10 mouse cellular contexts compared by ENCODE assay signal in the genomic region with DNA sequence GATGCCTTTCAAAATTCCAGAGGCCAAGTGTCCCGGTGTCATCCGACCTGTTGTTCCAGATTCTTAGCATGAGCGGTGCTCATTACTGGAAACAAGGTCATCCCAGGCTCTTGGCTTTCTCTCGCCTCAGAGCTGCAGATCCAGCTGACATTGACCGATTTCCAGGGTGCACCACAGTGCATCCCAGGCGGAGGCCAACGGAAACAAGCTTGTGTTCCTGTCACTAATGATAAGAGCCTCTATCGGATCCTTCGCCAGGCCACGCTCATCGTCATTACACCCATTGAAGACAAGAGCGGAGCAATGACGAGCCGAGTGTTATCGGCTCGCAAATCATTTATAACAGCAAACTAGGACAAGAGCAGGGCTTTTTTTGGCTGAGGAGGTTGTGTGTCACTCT.
DNase-seq lines count a peak whose midpoint lies in the region; ATAC-seq and TF ChIP-seq lines count a peak whose summit lies in the region.
"Had no signal": no experiment of that assay in that cellular context is flagged by ENCODE, and none has a peak within 500 bp of the region (broad histone marks: within the 10 kb centered on the region; RNA-seq: fewer than 3 reads in every experiment).

No protein-coding gene starts in this region.

- no peak for ATAC-seq in hindbrain, embryonic 12.5 days (ENCODE audit: low FRiP score)
- ATAC-seq: forebrain, postnatal 0 days had no signal

- H3K4me3 ChIP-seq in liver, adult 2 months (ENCODE audit: insufficient read depth, low read depth, low read length), result no peak overlapping the region
- H3K4me3 ChIP-seq in hindbrain, embryonic 12.5 days, result no peak overlapping the region

- no peak for TF ChIP-seq POLR2A in liver, adult 2 months (IDR thresholded peaks at IDR 0.05; ENCODE audit: extremely low read depth, insufficient read depth, low read length)

- peaks cover 12% of the 10 kb centered on the region for H3K4me1 ChIP-seq in liver, adult 2 months (ENCODE audit: control insufficient read depth, insufficient read depth, low read length)
- H3K4me1 ChIP-seq in hindbrain, embryonic 12.5 days, result peaks cover 3% of the 10 kb centered on the region; the same call in 1 of the 2 replicates

- H3K9me3 ChIP-seq in hindbrain, embryonic 12.5 days (replicated peaks), result no peaks in the 10 kb centered on the region

- H3K27me3 ChIP-seq in liver, adult 2 months (ENCODE audit: control insufficient read depth, insufficient read depth, low read length), result no peaks in the 10 kb centered on the region
- H3K27me3 ChIP-seq in hindbrain, embryonic 12.5 days, result no peaks in the 10 kb centered on the region

- no peaks in the 10 kb centered on the region for H3K79me2 ChIP-seq in liver, adult 2 months (ENCODE audit: control insufficient read depth, insufficient read depth, low read length)

- TF ChIP-seq CTCF in liver, adult 2 months (IDR thresholded peaks at IDR 0.05; ENCODE audit: low read depth, low read length), result no peak

- H3K4me2 ChIP-seq in hindbrain, embryonic 12.5 days (replicated peaks), result no peak overlapping the region

- 72% methylated on average over 16 of the region's 16 CpGs for WGBS in liver, adult 2 months
- WGBS in hindbrain, embryonic 12.5 days, result 87% methylated on average over 16 of the region's 16 CpGs

- H3K9ac ChIP-seq in liver, adult 2 months (ENCODE audit: low read depth, low read length), result no peak overlapping the region
- H3K9ac ChIP-seq in hindbrain, embryonic 12.5 days, result no peak overlapping the region
- H3K9ac ChIP-seq: forebrain, postnatal 0 days had no signal

- peak; percentile 5 for DNase-seq in urinary bladder, postnatal 25 days (ENCODE audit: low spot score)
- DNase-seq in urinary bladder, postnatal 10 days (ENCODE audit: low spot score), result no peak
- peak; percentile 49 for DNase-seq in gastrocnemius, postnatal 25 days
- DNase-seq in liver, adult 2 months (ENCODE audit: extremely low read depth, low read depth, low spot score), result peak; percentile 73
- peak; percentile 64 for DNase-seq in testis, postnatal 14 days (ENCODE audit: low spot score)
- DNase-seq in frontal cortex, postnatal 36 days (ENCODE audit: low spot score in 2 of 2), result no peak
- no peak for DNase-seq in yolk sac, embryonic 10.5 days (ENCODE audit: low spot score)
- DNase-seq: forebrain, postnatal 0 days; thymus, postnatal 25 days had no signal

- no peaks in the 10 kb centered on the region for H3K36me3 ChIP-seq in liver, adult 2 months (ENCODE audit: control insufficient read depth, insufficient read depth, low read length)
- H3K36me3 ChIP-seq in hindbrain, embryonic 12.5 days, result no peaks in the 10 kb centered on the region

- H3K27ac ChIP-seq in liver, adult 2 months (replicated peaks; ENCODE audit: insufficient read depth, low read depth, low read length), result no peak overlapping the region
- H3K27ac ChIP-seq in hindbrain, embryonic 12.5 days, result no peak overlapping the region

Comparison
In these comparisons a context has a peak if more than half of its experiments do, and no peak if none do; other contexts are left out.
1. DNase-seq: peak in urinary bladder, postnatal 25 days (single experiment), gastrocnemius, postnatal 25 days (single experiment), liver, adult 2 months (single experiment) and testis, postnatal 14 days (single experiment); none in urinary bladder, postnatal 10 days (single experiment), frontal cortex, postnatal 36 days (0 of 2) and yolk sac, embryonic 10.5 days (single experiment).